Mouse (Mus musculus) neural tube, embryonic 15.5 days (tissue): ENCODE results near the gene Cntf. TPM values are rescaled to one million over a fixed set of nuclear protein-coding genes. Genes with fewer than 3 reads are reported as not detected.

Experiments
- ATAC-seq: fragments of 200-750 bp; cut with Nextera tagmentation; 2 replicates; pipeline ENCODE4 v1.8.0; 2017; ENCODE audit warnings: mild to moderate bottlenecking, moderate TSS enrichment, moderate library complexity; ENCODE audit not compliant: low FRiP score
- H3K27ac ChIP-seq: fragments of 300-500 bp; sonication (generic); replicated peaks from 2 replicates; pipeline ENCODE4 v1.5.1; 2015; ENCODE audit warnings: mild to moderate bottlenecking, inconsistent platforms
- H3K27me3 ChIP-seq: fragments of 300-500 bp; sonication (generic); replicated peaks from 2 replicates; pipeline ENCODE4 v1.6.1; 2015; ENCODE audit warnings: inconsistent platforms
- H3K36me3 ChIP-seq: fragments of 300-500 bp; sonication (generic); 2 replicates; pipeline ENCODE4 v1.6.1; 2015; ENCODE audit warnings: inconsistent platforms
- H3K4me1 ChIP-seq: fragments of 300-500 bp; sonication (generic); 2 replicates; pipeline ENCODE4 v1.6.1; 2015; ENCODE audit warnings: inconsistent platforms
- H3K4me2 ChIP-seq: fragments of 300-500 bp; sonication (generic); 2 replicates; pipeline ENCODE4 v1.6.1; 2015; ENCODE audit warnings: inconsistent platforms, mild to moderate bottlenecking, moderate library complexity
- H3K4me3 ChIP-seq: fragments of 300-500 bp; sonication (generic); replicated peaks from 2 replicates; pipeline ENCODE4 v1.5.1; 2015; ENCODE audit warnings: mild to moderate bottlenecking, inconsistent platforms
- H3K9ac ChIP-seq: fragments of 300-500 bp; sonication (generic); replicated peaks from 2 replicates; pipeline ENCODE4 v1.6.1; 2015; ENCODE audit warnings: mild to moderate bottlenecking, inconsistent platforms
- H3K9me3 ChIP-seq: fragments of 300-500 bp; sonication (generic); replicated peaks from 2 replicates; pipeline ENCODE4 v1.6.1; 2016; ENCODE audit warnings: inconsistent platforms
- WGBS: fragments of 180-500 bp; shearing (Covaris S2); methylation state at CpG from one replicate; pipeline ENCODE4 v1.1.7; 2015; ENCODE audit warnings: mixed read lengths; 5-methylcytosine and 5-hydroxymethylcytosine counted together
- polyA plus RNA-seq: library from polyadenylated mRNA; unstranded; fragments of >200 nt; fragmentation: Nextera tagmentation; extraction: Ambion mirVana; gene quantifications from 2 replicates; pipeline ENCODE4 v1.2.1, GENCODE M21; 2015

Cntf gene
- polyA plus RNA-seq, 1 experiment from 2014 or later: 1.1 TPM

DNA sequence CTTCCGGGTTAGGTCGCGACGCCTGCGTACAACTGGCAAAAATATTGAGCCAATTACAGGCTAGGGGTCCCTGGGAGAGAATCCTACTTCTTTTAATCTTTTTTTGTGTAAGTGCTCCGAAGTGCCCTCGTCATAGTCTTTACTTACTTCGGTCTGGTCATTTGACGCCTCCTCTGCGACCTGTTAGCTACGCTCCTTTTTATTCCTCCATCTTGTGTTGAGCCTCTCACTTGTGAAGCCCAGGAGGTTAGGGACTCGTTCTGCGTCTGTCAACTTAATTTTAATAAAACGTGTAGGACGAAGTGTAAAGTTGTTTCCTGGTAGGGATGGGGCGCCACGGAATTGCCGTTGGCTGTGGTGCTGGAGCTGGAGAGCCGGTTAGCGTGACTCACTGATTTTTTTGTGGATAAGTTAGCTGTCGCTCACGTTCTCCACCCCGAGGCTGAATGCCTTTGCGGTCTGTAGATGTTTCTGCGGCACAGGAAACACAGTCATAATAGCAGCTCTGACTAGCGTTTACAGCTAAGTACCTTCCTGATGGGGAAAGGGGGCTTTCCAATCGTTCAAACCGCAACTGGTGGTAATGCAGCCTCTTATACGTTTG lies 31.0 kb upstream of the Cntf start:
- peak overlapping the region; percentile 97 for H3K4me3 ChIP-seq
- H3K27me3 ChIP-seq: no peaks in the 10 kb centered on the region
- peak; percentile 3 for ATAC-seq
- peak overlapping the region; percentile 100 for H3K27ac ChIP-seq
- 0% methylated on average over 29 of the region's 29 CpGs for WGBS
- no peaks in the 10 kb centered on the region for H3K36me3 ChIP-seq
- H3K9ac ChIP-seq: peak overlapping the region; percentile 48
- H3K4me2 ChIP-seq: peak overlapping the region; percentile 74
- H3K4me1 ChIP-seq: peaks cover 17% of the 10 kb centered on the region
- H3K9me3 ChIP-seq: no peaks in the 10 kb centered on the region

DNA sequence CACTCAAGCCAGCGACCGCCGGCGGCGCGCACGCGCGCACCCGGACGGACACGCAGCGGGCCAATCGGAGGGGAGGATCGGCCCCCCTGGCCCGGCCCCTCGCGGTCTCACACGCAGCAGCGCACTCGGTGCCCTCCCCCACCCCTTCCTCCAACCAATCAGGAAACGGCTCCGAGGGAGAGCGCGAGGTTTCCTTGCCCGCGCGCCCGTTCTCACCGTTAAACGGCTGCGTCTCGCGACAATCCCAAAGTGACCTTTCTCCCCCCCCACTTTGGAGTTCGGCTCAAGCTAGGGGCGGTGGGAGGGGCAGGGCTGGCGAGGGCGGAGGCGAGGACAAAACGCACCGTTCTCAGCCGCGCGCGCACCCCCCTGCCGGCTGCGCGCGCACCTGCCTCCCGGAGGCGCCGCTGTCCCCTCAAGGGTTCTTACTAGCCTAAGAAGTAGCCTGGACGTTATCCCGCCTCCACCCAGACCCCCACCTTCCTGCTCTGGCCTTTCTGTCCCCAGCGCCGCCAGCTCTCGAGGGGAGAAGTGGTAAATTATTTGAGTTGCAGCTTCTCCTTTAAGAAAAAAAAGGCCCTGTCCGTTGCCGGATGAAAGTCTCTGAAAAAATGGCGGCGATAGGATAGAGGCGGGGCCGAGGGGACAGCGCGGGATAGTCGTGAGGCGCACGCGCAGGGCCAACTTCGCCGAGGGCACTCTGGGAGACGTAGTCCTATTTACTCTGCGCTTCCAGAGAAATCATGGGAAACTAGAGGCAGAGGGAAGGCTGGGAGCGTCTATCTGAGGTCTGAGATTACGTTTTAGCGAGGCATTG lies 30.3 kb upstream of the Cntf start, which contains the start of the genes Zfp91 and Lpxn:
Gene Zfp91 (minus strand): TSS at position 616 of the 817 bp plus-strand sequence.
Gene Lpxn (plus strand): TSS at position 683 of the 817 bp plus-strand sequence.
- H3K9ac ChIP-seq: peak within 1 kb of the TSS; percentile 99
- peak within 1 kb of the TSS; percentile 74 for H3K4me2 ChIP-seq
- H3K27ac ChIP-seq: peak within 1 kb of the TSS; percentile 100
- peak; percentile 96 for ATAC-seq
- H3K4me3 ChIP-seq: peak within 1 kb of the TSS; percentile 97
- no peaks in the 10 kb centered on the region for H3K9me3 ChIP-seq
- WGBS: under 1% methylated on average over 58 of the region's 76 CpGs
- H3K27me3 ChIP-seq: no peaks in the 10 kb centered on the region
- no peaks in the 10 kb centered on the region for H3K36me3 ChIP-seq
- H3K4me1 ChIP-seq: peaks cover 21% of the 10 kb centered on the region

DNA sequence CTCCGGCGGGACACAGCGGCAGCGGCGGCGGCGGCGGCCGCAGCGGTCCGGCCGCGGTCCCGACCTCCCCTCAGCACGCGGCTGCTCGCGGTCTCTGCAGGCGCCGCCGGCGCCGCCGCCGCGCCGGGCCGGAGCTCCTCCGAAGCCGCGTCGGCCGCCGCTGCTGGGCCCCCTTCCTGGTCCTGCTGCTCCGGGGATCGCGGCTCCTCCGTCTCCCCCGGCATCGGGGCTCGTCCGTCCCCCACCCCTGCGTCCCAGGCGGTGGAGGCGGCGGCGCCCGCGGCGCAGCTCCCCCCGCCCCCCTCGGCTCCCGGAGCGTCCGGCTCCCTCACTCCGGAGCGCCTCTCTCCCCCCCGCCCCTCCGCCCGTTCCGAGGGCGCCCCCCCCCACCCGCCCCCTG lies 29.7 kb upstream of the Cntf start:
- under 1% methylated on average over 53 of the region's 63 CpGs for WGBS
- peak; percentile 46 for ATAC-seq
- Histone ChIP-seq H3K4me2 (peak overlapping the region; percentile 62), H3K27ac (peak overlapping the region; percentile 100), H3K4me1 (peaks cover 21% of the 10 kb centered on the region), H3K36me3 (no peaks in the 10 kb centered on the region), H3K4me3 (peak overlapping the region; percentile 97), H3K9ac (peak overlapping the region; percentile 99), H3K27me3 (no peaks in the 10 kb centered on the region), H3K9me3 (no peaks in the 10 kb centered on the region)

DNA sequence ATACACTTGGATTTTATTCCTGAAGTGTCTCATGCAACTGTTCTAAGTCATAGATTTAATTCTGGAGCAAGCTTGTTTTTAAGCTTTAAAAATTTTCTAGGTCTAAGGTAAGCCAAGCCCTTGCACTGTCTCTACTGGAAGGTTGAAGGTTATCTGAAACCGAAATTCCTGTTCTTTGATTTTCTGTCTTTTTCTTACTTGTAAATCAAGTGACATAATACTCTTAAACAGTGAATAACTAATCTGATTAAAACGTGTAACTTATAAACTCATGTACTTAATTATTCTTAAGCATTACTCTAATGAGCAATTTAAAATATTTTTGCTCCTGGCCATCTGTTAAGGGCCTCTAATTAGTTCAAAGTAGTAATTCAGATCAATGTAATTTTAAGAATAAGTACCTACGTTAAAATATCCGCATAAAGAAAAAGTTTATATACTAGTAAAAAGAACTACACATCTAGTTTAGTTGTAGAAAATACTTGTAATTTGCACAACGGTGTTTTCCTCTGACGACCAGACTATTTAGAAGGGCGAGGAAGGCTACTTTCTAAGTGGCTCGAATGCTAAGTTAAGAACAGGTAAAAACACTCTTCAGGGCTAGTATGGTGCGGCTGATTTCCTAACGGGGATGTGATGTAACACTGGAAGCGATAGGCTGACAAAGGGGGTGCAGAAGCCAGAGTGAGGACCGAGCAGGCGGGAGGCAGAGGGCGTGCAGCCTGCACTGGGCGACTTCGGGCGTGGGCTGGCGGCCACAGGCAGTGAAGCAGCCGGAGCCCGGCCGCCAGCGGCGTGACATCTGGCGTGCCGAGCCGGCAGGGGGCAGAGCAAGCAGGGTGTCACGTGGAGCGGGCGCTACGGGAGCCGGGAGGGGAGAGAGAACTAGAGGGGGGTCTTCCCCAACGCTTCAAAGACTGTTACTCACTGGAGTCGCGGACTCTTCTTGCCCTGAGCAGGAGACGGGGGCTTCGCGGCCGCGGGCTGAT lies 28.9 kb upstream of the Cntf start:
- Histone ChIP-seq H3K9ac (peak overlapping the region; percentile 99), H3K4me1 (peaks cover 21% of the 10 kb centered on the region), H3K27ac (peak overlapping the region; percentile 100), H3K9me3 (no peaks in the 10 kb centered on the region), H3K27me3 (no peaks in the 10 kb centered on the region), H3K4me3 (peak overlapping the region; percentile 97), H3K36me3 (no peaks in the 10 kb centered on the region), H3K4me2 (peak overlapping the region; percentile 62)
- ATAC-seq: peak; percentile 62
- 1% methylated on average over 35 of the region's 39 CpGs for WGBS

DNA sequence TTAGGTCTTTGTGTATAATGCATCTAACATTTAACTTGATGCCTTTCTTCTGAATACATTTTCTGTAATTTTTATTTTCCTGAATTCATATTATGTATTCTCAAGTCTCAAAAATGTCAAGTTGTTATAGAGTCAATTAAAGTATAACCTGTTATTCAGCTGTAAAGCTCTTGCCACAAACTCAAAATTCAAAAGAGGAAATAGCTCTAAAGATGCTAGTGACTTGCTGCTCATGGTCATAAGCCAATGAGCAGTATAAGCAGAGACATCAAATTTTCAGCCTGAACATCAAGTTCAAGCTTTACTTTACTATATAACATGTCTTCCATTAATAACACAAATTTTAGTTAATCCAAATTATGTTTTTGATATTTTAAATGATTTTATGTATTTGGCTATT lies 26.9 kb upstream of the Cntf start:
- no peak for ATAC-seq
- H3K9ac ChIP-seq: no peak overlapping the region
- H3K27ac ChIP-seq: no peak overlapping the region
- H3K9me3 ChIP-seq: no peaks in the 10 kb centered on the region
- no peaks in the 10 kb centered on the region for H3K36me3 ChIP-seq
- no peaks in the 10 kb centered on the region for H3K27me3 ChIP-seq
- no peak overlapping the region for H3K4me2 ChIP-seq
- H3K4me3 ChIP-seq: no peak overlapping the region
- peaks cover 25% of the 10 kb centered on the region for H3K4me1 ChIP-seq

DNA sequence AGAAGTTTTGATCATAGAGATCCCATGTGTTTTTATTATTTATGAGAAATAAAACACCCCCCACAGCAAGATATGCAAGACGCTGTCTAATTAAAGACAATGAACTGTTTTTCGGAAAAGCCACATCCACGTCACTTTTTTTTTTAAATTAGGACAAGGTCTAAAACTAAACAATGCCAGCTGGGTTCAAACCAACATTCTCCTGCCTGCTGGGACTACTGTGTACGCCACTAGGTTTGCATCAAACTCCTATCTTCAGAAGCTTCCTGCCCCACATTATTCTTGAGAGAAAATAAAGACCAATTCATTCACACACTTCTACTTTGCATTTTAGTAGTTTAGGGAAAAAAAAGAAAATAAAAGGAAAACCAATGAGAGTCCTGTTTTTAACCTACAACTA lies 22.3 kb upstream of the Cntf start:
- Histone ChIP-seq H3K4me3 (no peak overlapping the region), H3K27me3 (no peaks in the 10 kb centered on the region), H3K27ac (0 out of 2 replicates have a peak overlapping the region, but pooled peaks have one; percentile 5), H3K4me1 (peaks cover 15% of the 10 kb centered on the region), H3K4me2 (no peak overlapping the region), H3K9me3 (no peaks in the 10 kb centered on the region), H3K9ac (no peak overlapping the region), H3K36me3 (no peaks in the 10 kb centered on the region)
- ATAC-seq: no peak
- WGBS: 74% methylated on average over 4 of the region's 4 CpGs

DNA sequence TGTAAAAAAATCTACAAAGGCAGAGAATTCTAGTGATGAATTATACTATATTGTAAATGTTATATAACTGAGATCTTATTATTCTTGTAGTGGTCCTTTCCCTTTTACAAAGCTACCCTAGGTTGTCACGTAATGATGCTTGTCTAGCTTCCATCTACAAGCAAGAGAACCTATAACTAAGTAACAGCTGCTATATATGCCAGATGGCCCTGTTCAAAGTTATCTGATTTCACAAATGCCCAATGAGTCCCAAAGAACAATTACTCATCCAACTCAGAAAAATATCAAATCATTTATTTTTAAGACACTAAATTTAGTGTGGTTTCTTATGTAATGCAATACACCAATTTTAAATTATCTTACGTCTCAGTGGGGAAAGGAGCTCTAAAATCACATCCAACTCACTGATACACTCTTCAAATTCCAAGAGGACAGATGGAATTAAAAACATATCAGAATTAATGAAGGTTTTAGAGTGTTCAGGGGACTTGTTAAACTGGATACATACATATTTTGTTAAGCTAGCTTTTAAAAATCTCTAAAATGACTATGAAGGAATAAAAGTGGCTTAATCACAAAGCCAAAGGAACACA lies 21.5 kb upstream of the Cntf start:
- no peak for ATAC-seq
- Histone ChIP-seq H3K9me3 (no peaks in the 10 kb centered on the region), H3K36me3 (no peaks in the 10 kb centered on the region), H3K27me3 (no peaks in the 10 kb centered on the region), H3K9ac (no peak overlapping the region), H3K4me3 (no peak overlapping the region), H3K4me1 (peaks cover 12% of the 10 kb centered on the region), H3K27ac (0 out of 2 replicates have a peak overlapping the region, but pooled peaks have one; percentile 5), H3K4me2 (no peak overlapping the region)
- 78% methylated on average over 2 of the region's 2 CpGs for WGBS

DNA sequence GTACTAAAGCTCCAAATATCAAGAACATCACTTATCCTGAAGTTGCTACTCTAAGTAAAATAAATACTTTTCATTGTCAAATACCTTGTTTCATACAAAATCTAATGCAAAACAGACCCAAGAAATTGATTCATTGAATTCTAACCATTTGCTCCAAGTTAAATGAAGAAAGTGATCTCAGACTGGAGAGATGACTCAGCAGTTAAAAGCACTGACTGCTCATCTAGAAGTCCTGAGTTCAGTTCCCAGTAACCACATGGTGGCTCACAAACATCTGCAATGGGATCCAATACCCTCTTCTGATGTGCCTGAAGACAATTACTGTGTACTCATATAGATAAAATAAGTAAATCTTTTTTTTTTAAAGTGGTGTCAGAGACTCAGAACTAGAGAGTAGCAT lies 15.0 kb upstream of the Cntf start:
- H3K4me1 ChIP-seq: no peaks in the 10 kb centered on the region
- H3K9ac ChIP-seq: no peak overlapping the region
- no peaks in the 10 kb centered on the region for H3K9me3 ChIP-seq
- H3K27me3 ChIP-seq: no peaks in the 10 kb centered on the region
- peaks cover 14% of the 10 kb centered on the region for H3K36me3 ChIP-seq
- no peak overlapping the region for H3K4me3 ChIP-seq
- H3K27ac ChIP-seq: no peak overlapping the region
- no peak overlapping the region for H3K4me2 ChIP-seq
- ATAC-seq: no peak

DNA sequence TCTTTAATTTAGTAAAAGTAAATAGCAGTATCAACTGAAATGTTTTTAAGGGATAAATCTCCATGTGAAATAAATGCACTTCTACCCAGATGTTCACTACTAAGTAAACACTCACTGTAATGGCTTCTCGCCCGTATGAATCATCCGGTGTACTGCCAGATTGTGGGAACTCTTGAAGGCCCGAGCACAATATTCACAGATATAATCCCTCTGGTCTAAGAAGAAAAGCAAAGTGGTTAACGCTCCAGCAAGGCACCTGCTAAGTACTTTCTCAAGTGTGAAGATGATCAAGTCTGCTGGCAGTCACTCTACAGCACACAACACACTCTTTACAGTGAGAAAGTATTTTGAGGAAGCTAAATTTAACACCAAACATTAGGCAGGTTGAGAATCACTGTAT lies 5.5 kb upstream of the Cntf start:
- no peak for ATAC-seq
- peaks cover 28% of the 10 kb centered on the region for H3K36me3 ChIP-seq
- 89% methylated on average over 5 of the region's 5 CpGs for WGBS

DNA sequence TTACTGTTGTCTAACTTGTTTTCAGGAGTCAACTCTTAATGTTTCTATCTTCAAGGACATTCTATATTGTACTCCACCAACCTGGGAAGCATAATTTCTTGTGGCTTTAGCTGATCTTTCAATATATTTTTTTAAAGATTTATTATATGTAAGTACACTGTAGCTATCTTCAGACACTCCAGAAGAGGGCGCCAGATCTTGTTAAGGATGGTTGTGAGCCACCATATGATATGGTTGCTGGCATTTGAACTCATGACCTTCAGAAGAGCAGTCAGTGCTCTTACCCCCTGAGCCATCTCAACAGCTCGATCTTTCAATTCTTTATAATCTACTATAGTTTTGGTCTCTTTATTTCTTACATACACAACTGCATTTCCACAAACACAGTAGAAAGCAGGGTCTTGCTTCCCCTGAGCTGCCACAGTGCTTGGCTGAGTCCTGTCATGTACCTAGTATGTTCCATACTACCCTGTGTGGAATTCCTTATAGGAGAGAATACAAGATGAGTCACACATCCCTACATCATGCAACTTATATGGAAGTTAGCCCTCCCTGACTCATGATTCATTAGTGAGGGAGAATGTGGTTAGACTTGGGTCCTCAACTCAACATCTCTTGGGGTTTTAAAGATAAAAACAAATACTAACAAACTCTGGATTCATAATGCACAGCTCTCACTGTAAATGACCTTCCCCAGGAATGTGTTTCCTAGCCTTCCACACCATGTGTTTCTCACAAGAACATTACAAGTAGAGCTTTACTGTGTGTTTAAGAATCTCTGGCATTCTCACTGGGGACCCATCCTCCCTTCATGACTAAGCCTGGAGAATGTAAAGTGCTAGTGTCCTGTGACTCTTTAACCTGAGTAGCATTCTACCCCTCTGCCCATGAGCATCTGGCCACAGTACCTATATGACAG lies 3.0 kb downstream of the Cntf start:
- H3K9ac ChIP-seq: no peak overlapping the region
- H3K36me3 ChIP-seq: peaks cover 22% of the 10 kb centered on the region
- no peaks in the 10 kb centered on the region for H3K4me1 ChIP-seq
- no peak for ATAC-seq
- no peak overlapping the region for H3K4me2 ChIP-seq
- WGBS: 57% methylated on average over 2 of the region's 2 CpGs
- H3K4me3 ChIP-seq: no peak overlapping the region
- no peaks in the 10 kb centered on the region for H3K9me3 ChIP-seq
- no peaks in the 10 kb centered on the region for H3K27me3 ChIP-seq
- no peak overlapping the region for H3K27ac ChIP-seq

More for the DNA sequence above, 5.5 kb upstream of the Cntf start:
- H3K4me3 ChIP-seq: no peak overlapping the region
- H3K27ac ChIP-seq: no peak overlapping the region
- H3K4me1 ChIP-seq: no peaks in the 10 kb centered on the region
- H3K9me3 ChIP-seq: no peaks in the 10 kb centered on the region
- H3K4me2 ChIP-seq: no peak overlapping the region
- H3K27me3 ChIP-seq: no peaks in the 10 kb centered on the region
- H3K9ac ChIP-seq: no peak overlapping the region
